Mouse (Mus musculus): ENCODE results near the gene Cyp2b10. TPM values are rescaled to one million over a fixed set of nuclear protein-coding genes. Genes with fewer than 3 reads are reported as not detected.
A peak's percentile ranks its signal among the peaks of the same experiment; 100 is the strongest.
"Not testable (repeated sequence)": the region's sequence is repeated elsewhere in the genome, so short reads cannot be mapped to it uniquely, and the experiment has no call there.

Cyp2b10 gene
- total and polyA plus RNA-seq, 3 experiments = not detected

DNA sequence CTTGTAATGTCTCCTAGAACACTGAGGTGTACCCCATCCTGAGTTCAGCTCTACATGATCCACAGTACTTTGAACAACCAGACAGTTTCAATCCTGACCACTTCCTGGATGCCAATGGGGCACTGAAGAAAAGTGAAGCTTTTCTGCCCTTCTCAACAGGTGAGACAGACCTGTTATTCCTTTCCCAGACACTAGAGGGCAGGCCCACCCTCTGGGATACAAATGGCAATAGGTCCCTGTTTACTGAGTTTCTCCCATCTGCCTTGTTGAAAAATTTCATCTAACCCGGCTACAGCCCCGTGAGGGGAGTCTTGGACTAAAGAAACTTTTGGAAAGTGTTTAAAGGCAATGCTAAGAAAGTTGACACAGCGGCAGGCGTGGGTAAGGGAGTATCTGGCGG lies 19.9 kb downstream of the Cyp2b10 start:
- not testable (repeated sequence) for H3K79me2 ChIP-seq (replicated peaks; ENCODE audit: control insufficient read depth, extremely low read depth, insufficient read depth, poor library complexity, severe bottlenecking)
- DNase-seq (ENCODE audit: extremely low read depth) = peak; percentile 5

GRCm38 (mm10) chr7:25919467-25919866 lies 22.0 kb downstream of the Cyp2b10 start:
- Histone ChIP-seq H3K79me2 (replicated peaks; ENCODE audit: control insufficient read depth, extremely low read depth, insufficient read depth, poor library complexity, severe bottlenecking) (no peaks in the 10 kb centered on the region), H3K4me1 (ENCODE audit: control insufficient read depth in 1 of 2, insufficient read depth in 2 of 2) (no peaks in the 10 kb centered on the region), H3K27ac (ENCODE audit: insufficient read depth, low read depth) (no peak overlapping the region), H3K4me3 (replicated peaks in 1 of 3; ENCODE audit: low read depth in 2 of 3, low read length in 2 of 3, poor library complexity in 1 of 3) (no peak overlapping the region), H3K36me3 (replicated peaks in 1 of 2; ENCODE audit: control insufficient read depth in 1 of 2, insufficient read depth in 1 of 2, low read length in 1 of 2) (no peaks in the 10 kb centered on the region), H3K27me3 (replicated peaks) (peaks cover 38% of the 10 kb centered on the region), H3K9ac (ENCODE audit: insufficient read depth, low read depth) (no peak overlapping the region), H3K9me3 (replicated peaks; ENCODE audit: low read length) (no peaks in the 10 kb centered on the region), H3K4me2 (ENCODE audit: insufficient read depth, low read depth, poor library complexity, severe bottlenecking) (no peak overlapping the region)
- no peak for TF ChIP-seq HCFC1 (IDR thresholded peaks at IDR 0.05; ENCODE audit: low read depth, low read length)
- TF ChIP-seq GABPA (IDR thresholded peaks at IDR 0.05; ENCODE audit: insufficient replicate concordance, low read depth, low read length) = no peak
- no peak for TF ChIP-seq RCOR1 (conservative IDR thresholded peaks at IDR 0.05; ENCODE audit: low read depth, low read length)
- TF ChIP-seq CHD2 (IDR thresholded peaks at IDR 0.05; ENCODE audit: low read length) = no peak
- no peak for TF ChIP-seq RAD21 (IDR thresholded peaks at IDR 0.05; ENCODE audit: low read depth, low read length)
- no peak for TF ChIP-seq UBTF (IDR thresholded peaks at IDR 0.05; ENCODE audit: low read depth, low read length)
- no peak for TF ChIP-seq NELFE (IDR thresholded peaks at IDR 0.05; ENCODE audit: low read depth, low read length)
- TF ChIP-seq USF1 (IDR thresholded peaks at IDR 0.05; ENCODE audit: low read depth, low read length) = no peak
- no peak for TF ChIP-seq MEF2A (IDR thresholded peaks at IDR 0.05; ENCODE audit: borderline replicate concordance, low read depth, low read length)
- no peak for TF ChIP-seq ZKSCAN1 (IDR thresholded peaks at IDR 0.05; ENCODE audit: borderline replicate concordance, low read depth, low read length)
- TF ChIP-seq ZC3H11A (IDR thresholded peaks at IDR 0.05; ENCODE audit: low read depth, low read length) = no peak
- no peak for TF ChIP-seq ZNF384 (IDR thresholded peaks at IDR 0.05; ENCODE audit: low read depth, low read length)
- in situ Hi-C loops (cut with MboI; ENCODE audit: low pct_ligation_motif_present, low pct_unique_long_range_greater_than_20kb, low sequenced_read_pairs) = no loop called here
- dilution Hi-C loops (cut with MboI; ENCODE audit: extremely low pct_ligation_motif_present, extremely low pct_unique_long_range_greater_than_20kb, low sequenced_read_pairs) = no loop called here
- DNase-seq (ENCODE audit: extremely low read depth) = no peak

More for the DNA sequence above, 19.9 kb downstream of the Cyp2b10 start:
- H3K4me1 ChIP-seq (ENCODE audit: control insufficient read depth in 1 of 2, insufficient read depth in 2 of 2); H3K4me2 ChIP-seq (ENCODE audit: insufficient read depth, low read depth, poor library complexity, severe bottlenecking); in situ Hi-C loops (cut with MboI; ENCODE audit: low pct_ligation_motif_present, low pct_unique_long_range_greater_than_20kb, low sequenced_read_pairs); H3K4me3 ChIP-seq (replicated peaks in 1 of 3; ENCODE audit: low read depth in 2 of 3, low read length in 2 of 3, poor library complexity in 1 of 3); dilution Hi-C loops (cut with MboI; ENCODE audit: extremely low pct_ligation_motif_present, extremely low pct_unique_long_range_greater_than_20kb, low sequenced_read_pairs); H3K36me3 ChIP-seq (replicated peaks in 1 of 2; ENCODE audit: control insufficient read depth in 1 of 2, insufficient read depth in 1 of 2, low read length in 1 of 2); H3K9ac ChIP-seq (ENCODE audit: insufficient read depth, low read depth); H3K27ac ChIP-seq (ENCODE audit: insufficient read depth, low read depth); H3K9me3 ChIP-seq (replicated peaks; ENCODE audit: low read length): not testable (repeated sequence)
- H3K27me3 ChIP-seq (replicated peaks) = peaks cover 47% of the 10 kb centered on the region
- TF ChIP-seq SMC3 (IDR thresholded peaks at IDR 0.05; ENCODE audit: low read depth, low read length) (0 out of 2 replicates have a peak, but pooled peaks have one; percentile 20), CTCF (conservative IDR thresholded peaks at IDR 0.05 in 1 of 2, IDR thresholded peaks at IDR 0.05 in 1 of 2; ENCODE audit: low read depth in 2 of 2, low read length in 2 of 2) (peak; percentile 25 to 59; a peak in 3 of 4 replicates), RAD21 (IDR thresholded peaks at IDR 0.05; ENCODE audit: low read depth, low read length) (peak; percentile 42)

DNA sequence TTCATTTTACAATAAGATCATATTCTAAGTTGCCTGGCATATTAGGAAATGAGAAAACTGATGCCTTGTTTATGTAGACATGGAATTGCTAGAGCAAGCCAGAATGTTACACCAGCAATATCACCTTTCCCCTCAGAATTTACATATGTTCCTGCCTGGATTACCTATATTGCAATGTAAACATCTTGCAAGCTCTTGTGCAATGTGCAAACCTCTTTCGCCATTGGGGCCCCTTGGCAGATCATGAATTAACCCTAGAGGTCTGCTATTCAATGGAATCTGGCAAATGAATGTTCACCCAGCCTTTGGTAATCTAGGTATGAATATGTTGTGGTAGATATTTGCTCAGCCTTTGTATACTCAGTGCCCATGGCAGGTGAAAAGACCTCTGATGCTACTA lies 47.9 kb downstream of the Cyp2b10 start:
- no peak overlapping the region for H3K4me2 ChIP-seq (ENCODE audit: insufficient read depth, low read depth, poor library complexity, severe bottlenecking)
- TF ChIP-seq NELFE (IDR thresholded peaks at IDR 0.05; ENCODE audit: low read depth, low read length) (no peak), GABPA (IDR thresholded peaks at IDR 0.05; ENCODE audit: insufficient replicate concordance, low read depth, low read length) (no peak), CTCF (conservative IDR thresholded peaks at IDR 0.05 in 1 of 2, IDR thresholded peaks at IDR 0.05 in 1 of 2; ENCODE audit: low read depth in 2 of 2, low read length in 2 of 2) (no peak), ZNF384 (IDR thresholded peaks at IDR 0.05; ENCODE audit: low read depth, low read length) (no peak), ZMIZ1 (IDR thresholded peaks at IDR 0.05; ENCODE audit: low read depth, low read length) (no peak), RCOR1 (conservative IDR thresholded peaks at IDR 0.05; ENCODE audit: low read depth, low read length) (no peak), JUND (conservative IDR thresholded peaks at IDR 0.05; ENCODE audit: low read depth, low read length) (no peak), POLR2AphosphoS2 (IDR thresholded peaks at IDR 0.05; ENCODE audit: low read depth, low read length) (no peak), SMC3 (IDR thresholded peaks at IDR 0.05; ENCODE audit: low read depth, low read length) (no peak), CHD2 (IDR thresholded peaks at IDR 0.05; ENCODE audit: low read length) (no peak)
- H3K4me3 ChIP-seq (replicated peaks in 1 of 3; ENCODE audit: low read depth in 2 of 3, low read length in 2 of 3, poor library complexity in 1 of 3) = no peak overlapping the region
- no peaks in the 10 kb centered on the region for H3K9me3 ChIP-seq (replicated peaks; ENCODE audit: low read length)
- H3K79me2 ChIP-seq (replicated peaks; ENCODE audit: control insufficient read depth, extremely low read depth, insufficient read depth, poor library complexity, severe bottlenecking) = no peaks in the 10 kb centered on the region
- dilution Hi-C loops (cut with MboI; ENCODE audit: extremely low pct_ligation_motif_present, extremely low pct_unique_long_range_greater_than_20kb, low sequenced_read_pairs) (no loop called here), in situ Hi-C loops (cut with MboI; ENCODE audit: low pct_ligation_motif_present, low pct_unique_long_range_greater_than_20kb, low sequenced_read_pairs) (no loop called here)
- no peaks in the 10 kb centered on the region for H3K36me3 ChIP-seq (replicated peaks in 1 of 2; ENCODE audit: control insufficient read depth in 1 of 2, insufficient read depth in 1 of 2, low read length in 1 of 2)
- H3K27me3 ChIP-seq (replicated peaks) = peaks cover 51% of the 10 kb centered on the region
- no peak overlapping the region for H3K9ac ChIP-seq (ENCODE audit: insufficient read depth, low read depth)
- no peak for DNase-seq (ENCODE audit: extremely low read depth)
- H3K4me1 ChIP-seq (ENCODE audit: control insufficient read depth in 1 of 2, insufficient read depth in 2 of 2) = no peaks in the 10 kb centered on the region
- H3K27ac ChIP-seq (ENCODE audit: insufficient read depth, low read depth) = no peak overlapping the region
